Mouse (Mus musculus) bone marrow, adult 2 months (tissue): ENCODE data around the gene Gzmg.
"Not testable (repeated sequence)": the region's sequence is repeated elsewhere in the genome, so short reads cannot be mapped to it uniquely, and the experiment has no call there.

Experiments
- CTCF ChIP-seq: fragments of 200-500 bp; IDR thresholded peaks from 2 replicates; pipeline ENCODE4 v1.5.1; 2011; ENCODE audit warnings: low read length, control low read depth; ENCODE audit not compliant: control insufficient read depth, insufficient read depth
- POLR2A ChIP-seq: fragments of 200-500 bp; IDR thresholded peaks from 2 replicates; pipeline ENCODE4 v1.6.1; 2011; ENCODE audit warnings: low read depth, mild to moderate bottlenecking, control low read depth, low read length, borderline replicate concordance; ENCODE audit not compliant: control insufficient read depth

GRCm38 (mm10) chr14:56115531-56116310, 43.7 kb downstream of the Gzmg start:
- not testable (repeated sequence) for TF ChIP-seq CTCF, POLR2A
